Mouse (Mus musculus): ENCODE measurements around the gene Fmo2. TPM values are rescaled to one million over a fixed set of nuclear protein-coding genes. Genes with fewer than 3 reads are reported as not detected.

Gene Fmo2
- total and polyA plus RNA-seq, 3 experiments: not detected

DNA sequence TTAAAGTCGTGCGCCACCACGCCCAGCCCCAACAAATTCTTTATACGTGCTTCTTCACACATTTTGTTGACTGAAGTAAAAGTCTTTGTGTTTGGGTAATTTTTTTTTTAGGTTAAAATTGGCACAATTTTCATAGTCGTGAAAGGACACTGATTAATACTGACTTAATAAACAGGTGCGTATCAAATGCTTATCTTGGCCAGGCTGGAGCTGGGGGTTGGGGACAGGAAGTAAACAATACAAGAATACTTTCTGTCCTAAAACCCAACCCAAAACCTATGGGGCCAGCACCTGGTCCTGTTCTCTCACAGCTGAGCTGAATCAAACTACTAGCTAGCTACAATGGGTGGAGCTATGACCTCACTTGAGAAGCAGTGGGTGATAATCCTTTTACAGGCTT, 5.5 kb downstream of the Fmo2 start:
- no peaks in the 10 kb centered on the region for H3K79me2 ChIP-seq (replicated peaks; ENCODE audit: control insufficient read depth, extremely low read depth, insufficient read depth, poor library complexity, severe bottlenecking)
- no peak overlapping the region for H3K27ac ChIP-seq (ENCODE audit: insufficient read depth, low read depth)
- no peak overlapping the region for H3K9ac ChIP-seq (ENCODE audit: insufficient read depth, low read depth)
- H3K36me3 ChIP-seq (replicated peaks in 1 of 2; ENCODE audit: control insufficient read depth in 1 of 2, insufficient read depth in 1 of 2, low read length in 1 of 2): no peaks in the 10 kb centered on the region
- no peak overlapping the region for H3K4me2 ChIP-seq (ENCODE audit: insufficient read depth, low read depth, poor library complexity, severe bottlenecking)
- in situ Hi-C loops (cut with MboI; ENCODE audit: low pct_ligation_motif_present, low pct_unique_long_range_greater_than_20kb, low sequenced_read_pairs) (no loop called here), dilution Hi-C loops (cut with MboI; ENCODE audit: extremely low pct_ligation_motif_present, extremely low pct_unique_long_range_greater_than_20kb, low sequenced_read_pairs) (no loop called here)
- H3K9me3 ChIP-seq (replicated peaks; ENCODE audit: low read length): no peaks in the 10 kb centered on the region
- no peak overlapping the region for H3K4me3 ChIP-seq (replicated peaks in 1 of 3; ENCODE audit: low read depth in 2 of 3, low read length in 2 of 3, poor library complexity in 1 of 3)
- TF ChIP-seq GABPA (IDR thresholded peaks at IDR 0.05; ENCODE audit: insufficient replicate concordance, low read depth, low read length) (no peak), MEF2A (IDR thresholded peaks at IDR 0.05; ENCODE audit: borderline replicate concordance, low read depth, low read length) (no peak), PAX5 (IDR thresholded peaks at IDR 0.05; ENCODE audit: low read length) (no peak), ZC3H11A (IDR thresholded peaks at IDR 0.05; ENCODE audit: low read depth, low read length) (no peak), IRF4 (IDR thresholded peaks at IDR 0.05; ENCODE audit: low read depth, low read length) (no peak)
- no peaks in the 10 kb centered on the region for H3K27me3 ChIP-seq (replicated peaks)
- no peak for DNase-seq (ENCODE audit: extremely low read depth)
- no peaks in the 10 kb centered on the region for H3K4me1 ChIP-seq (ENCODE audit: control insufficient read depth in 1 of 2, insufficient read depth in 2 of 2)

DNA sequence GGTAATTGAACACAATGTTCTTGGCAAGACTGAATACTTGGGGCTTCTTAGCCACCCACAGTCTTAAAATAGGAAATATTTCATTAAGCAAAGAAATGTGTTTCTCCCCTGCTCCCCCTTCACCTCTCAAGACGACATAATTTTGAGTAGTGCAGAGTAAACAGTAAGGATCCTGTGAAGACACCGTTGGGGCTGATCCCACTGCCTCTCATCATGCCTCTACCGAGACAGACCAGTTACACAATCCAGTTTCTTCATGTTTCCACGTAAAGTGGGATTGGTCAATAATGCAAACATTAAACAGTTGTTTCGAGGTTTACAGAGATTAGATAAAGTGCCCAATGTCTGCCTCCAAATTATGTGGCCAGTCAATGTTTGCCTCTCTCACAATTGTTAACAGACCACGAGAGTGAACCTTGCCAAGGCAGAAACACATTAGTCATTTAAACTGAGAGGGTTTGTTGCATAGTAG, 6.5 kb downstream of the Fmo2 start:
- dilution Hi-C loops (cut with MboI; ENCODE audit: extremely low pct_ligation_motif_present, extremely low pct_unique_long_range_greater_than_20kb, low sequenced_read_pairs): no loop called here

GRCm38 (mm10) chr1:162888646-162889045, 9.9 kb downstream of the Fmo2 start:
- H3K4me1 ChIP-seq (ENCODE audit: control insufficient read depth in 1 of 2, insufficient read depth in 2 of 2): no peaks in the 10 kb centered on the region
- dilution Hi-C loops (cut with MboI; ENCODE audit: extremely low pct_ligation_motif_present, extremely low pct_unique_long_range_greater_than_20kb, low sequenced_read_pairs) (no loop called here), in situ Hi-C loops (cut with MboI; ENCODE audit: low pct_ligation_motif_present, low pct_unique_long_range_greater_than_20kb, low sequenced_read_pairs) (no loop called here)

More for the DNA sequence above, 6.5 kb downstream of the Fmo2 start:
- Histone ChIP-seq H3K4me3 (replicated peaks in 1 of 3; ENCODE audit: low read depth in 2 of 3, low read length in 2 of 3, poor library complexity in 1 of 3) (no peak overlapping the region), H3K4me2 (ENCODE audit: insufficient read depth, low read depth, poor library complexity, severe bottlenecking) (no peak overlapping the region), H3K9me3 (replicated peaks; ENCODE audit: low read length) (no peaks in the 10 kb centered on the region), H3K36me3 (replicated peaks in 1 of 2; ENCODE audit: control insufficient read depth in 1 of 2, insufficient read depth in 1 of 2, low read length in 1 of 2) (no peaks in the 10 kb centered on the region), H3K27ac (ENCODE audit: insufficient read depth, low read depth) (no peak overlapping the region), H3K4me1 (ENCODE audit: control insufficient read depth in 1 of 2, insufficient read depth in 2 of 2) (no peaks in the 10 kb centered on the region), H3K79me2 (replicated peaks; ENCODE audit: control insufficient read depth, extremely low read depth, insufficient read depth, poor library complexity, severe bottlenecking) (no peaks in the 10 kb centered on the region), H3K9ac (ENCODE audit: insufficient read depth, low read depth) (no peak overlapping the region), H3K27me3 (replicated peaks) (no peaks in the 10 kb centered on the region)
- no peak for TF ChIP-seq MXI1 (IDR thresholded peaks at IDR 0.05; ENCODE audit: low read depth, low read length)
- no peak for TF ChIP-seq TCF12 (IDR thresholded peaks at IDR 0.05; ENCODE audit: low read depth, low read length)
- TF ChIP-seq NELFE (IDR thresholded peaks at IDR 0.05; ENCODE audit: low read depth, low read length): no peak
- no peak for TF ChIP-seq NRF1 (IDR thresholded peaks at IDR 0.05; ENCODE audit: low read depth, low read length)
- TF ChIP-seq EP300 (IDR thresholded peaks at IDR 0.05; ENCODE audit: low read length): no peak
- TF ChIP-seq RAD21 (IDR thresholded peaks at IDR 0.05; ENCODE audit: low read depth, low read length): no peak
- no peak for TF ChIP-seq JUN (IDR thresholded peaks at IDR 0.05; ENCODE audit: insufficient read depth, low read depth, low read length)
- in situ Hi-C loops (cut with MboI; ENCODE audit: low pct_ligation_motif_present, low pct_unique_long_range_greater_than_20kb, low sequenced_read_pairs): no loop called here
- DNase-seq (ENCODE audit: extremely low read depth): no peak

More at GRCm38 (mm10) chr1:162888646-162889045, 9.9 kb downstream of the Fmo2 start:
- Histone ChIP-seq H3K36me3 (replicated peaks in 1 of 2; ENCODE audit: control insufficient read depth in 1 of 2, insufficient read depth in 1 of 2, low read length in 1 of 2) (no peaks in the 10 kb centered on the region), H3K79me2 (replicated peaks; ENCODE audit: control insufficient read depth, extremely low read depth, insufficient read depth, poor library complexity, severe bottlenecking) (no peaks in the 10 kb centered on the region), H3K27ac (ENCODE audit: insufficient read depth, low read depth) (no peak overlapping the region), H3K9me3 (replicated peaks; ENCODE audit: low read length) (no peaks in the 10 kb centered on the region), H3K27me3 (replicated peaks) (no peaks in the 10 kb centered on the region), H3K4me2 (ENCODE audit: insufficient read depth, low read depth, poor library complexity, severe bottlenecking) (no peak overlapping the region), H3K4me3 (replicated peaks in 1 of 3; ENCODE audit: low read depth in 2 of 3, low read length in 2 of 3, poor library complexity in 1 of 3) (no peak overlapping the region), H3K9ac (ENCODE audit: insufficient read depth, low read depth) (no peak overlapping the region)
- no peak for DNase-seq (ENCODE audit: extremely low read depth)
- no peak for TF ChIP-seq TBP (conservative IDR thresholded peaks at IDR 0.05; ENCODE audit: low read depth, low read length)
- TF ChIP-seq CTCF (conservative IDR thresholded peaks at IDR 0.05 in 1 of 2, IDR thresholded peaks at IDR 0.05 in 1 of 2; ENCODE audit: low read depth in 2 of 2, low read length in 2 of 2): no peak
- TF ChIP-seq RCOR1 (conservative IDR thresholded peaks at IDR 0.05; ENCODE audit: low read depth, low read length): no peak
- TF ChIP-seq CHD1 (IDR thresholded peaks at IDR 0.05; ENCODE audit: low read depth, low read length): no peak
- TF ChIP-seq NRF1 (IDR thresholded peaks at IDR 0.05; ENCODE audit: low read depth, low read length): no peak
- no peak for TF ChIP-seq MYC (IDR thresholded peaks at IDR 0.05; ENCODE audit: low read depth, low read length)

Measured in CH12.LX (cell line).